Mouse (Mus musculus): Measurements from ENCODE around the gene Pla2g4b. TPM values are rescaled to one million over a fixed set of nuclear protein-coding genes. Genes with fewer than 3 reads are reported as not detected.

The Pla2g4b gene
- polyA plus RNA-seq, 1 experiment from 2014 or later = 2.6 TPM

DNA sequence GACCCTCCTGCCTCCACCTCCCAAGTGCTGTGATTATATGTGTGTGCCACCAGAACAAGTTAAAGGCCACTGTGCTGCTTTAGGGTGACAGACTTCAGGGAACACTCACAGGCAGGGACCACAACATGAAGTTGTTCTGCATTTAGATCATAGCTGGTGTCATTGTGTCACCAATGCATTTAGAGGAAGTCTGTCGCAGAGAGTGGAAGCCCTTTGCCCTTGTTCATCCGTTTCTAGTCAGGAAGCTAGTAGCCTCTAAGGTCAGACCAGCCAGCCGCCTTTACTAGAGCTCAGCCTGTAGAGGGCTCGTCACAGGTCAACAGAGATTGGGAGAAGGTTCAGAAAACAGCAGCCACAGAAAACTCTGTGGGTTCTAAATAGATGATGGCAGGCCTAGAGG, 24.5 kb upstream of the Pla2g4b start:
- no peak overlapping the region for H3K27ac ChIP-seq (replicated peaks; ENCODE audit: low read depth, low read length)
- no peak overlapping the region for H3K4me2 ChIP-seq (ENCODE audit: low read length)
- ATAC-seq (ENCODE audit: low FRiP score, low TSS enrichment) (no peak), DNase-seq (no peak)
- no peak overlapping the region for H3K9ac ChIP-seq (replicated peaks; ENCODE audit: low read length)
- H3K9me3 ChIP-seq (ENCODE audit: control insufficient read depth, low read length) = no peaks in the 10 kb centered on the region
- peaks cover 17% of the 10 kb centered on the region for H3K36me3 ChIP-seq (ENCODE audit: control insufficient read depth, insufficient read depth, low read length)
- no peaks in the 10 kb centered on the region for H3K4me1 ChIP-seq (ENCODE audit: control insufficient read depth, insufficient read depth, low read length)
- 73% methylated on average over 4 of the region's 4 CpGs for WGBS
- H3K27me3 ChIP-seq (ENCODE audit: control insufficient read depth, insufficient read depth, low read length) = no peaks in the 10 kb centered on the region
- H3K4me3 ChIP-seq (replicated peaks; ENCODE audit: low read depth, low read length) = no peak overlapping the region

- WGBS = 86% methylated on average over 8 of the region's 8 CpGs
- no peaks in the 10 kb centered on the region for H3K4me1 ChIP-seq (ENCODE audit: control insufficient read depth, insufficient read depth, low read length)
- DNase-seq (peak; percentile 84), ATAC-seq (ENCODE audit: low FRiP score, low TSS enrichment) (no peak)
- no peak overlapping the region for H3K4me3 ChIP-seq (replicated peaks; ENCODE audit: low read depth, low read length)
- H3K9ac ChIP-seq (replicated peaks; ENCODE audit: low read length) = no peak overlapping the region
- no peak overlapping the region for H3K4me2 ChIP-seq (ENCODE audit: low read length)
- H3K27me3 ChIP-seq (ENCODE audit: control insufficient read depth, insufficient read depth, low read length) = no peaks in the 10 kb centered on the region
- no peak overlapping the region for H3K27ac ChIP-seq (replicated peaks; ENCODE audit: low read depth, low read length)
- H3K36me3 ChIP-seq (ENCODE audit: control insufficient read depth, insufficient read depth, low read length) = peaks cover 27% of the 10 kb centered on the region
- no peaks in the 10 kb centered on the region for H3K9me3 ChIP-seq (ENCODE audit: control insufficient read depth, low read length)
Measured at GRCm38 (mm10) chr2:120011462-120012200, 21.6 kb upstream of the Pla2g4b start.

DNA sequence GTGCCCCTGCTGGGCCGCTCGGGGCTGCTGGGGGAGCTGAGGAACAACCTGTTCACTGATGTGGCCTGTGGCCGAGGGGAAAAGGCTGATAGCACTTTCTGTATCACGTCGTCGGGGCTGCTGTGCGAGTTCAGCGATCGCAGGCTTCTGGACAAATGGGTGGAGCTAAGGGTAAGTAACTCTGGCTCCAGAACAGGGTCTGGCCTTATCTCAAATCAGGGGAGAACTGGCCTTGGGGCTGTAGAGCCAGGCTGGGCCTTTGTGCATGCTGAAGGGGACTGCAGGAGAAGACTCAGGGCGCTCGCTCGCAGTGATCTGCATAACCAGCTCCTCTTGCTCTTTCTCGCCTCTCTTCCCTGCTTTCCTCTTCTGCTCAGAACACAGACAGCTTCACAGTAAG, 20.3 kb upstream of the Pla2g4b start:
- DNase-seq (no peak), ATAC-seq (ENCODE audit: low FRiP score, low TSS enrichment) (no peak)
- peaks cover 40% of the 10 kb centered on the region for H3K36me3 ChIP-seq (ENCODE audit: control insufficient read depth, insufficient read depth, low read length)
- H3K4me2 ChIP-seq (ENCODE audit: low read length) = no peak overlapping the region
- no peak overlapping the region for H3K4me3 ChIP-seq (replicated peaks; ENCODE audit: low read depth, low read length)
- H3K4me1 ChIP-seq (ENCODE audit: control insufficient read depth, insufficient read depth, low read length) = no peaks in the 10 kb centered on the region
- no peak overlapping the region for H3K9ac ChIP-seq (replicated peaks; ENCODE audit: low read length)
- H3K27ac ChIP-seq (replicated peaks; ENCODE audit: low read depth, low read length) = no peak overlapping the region
- no peaks in the 10 kb centered on the region for H3K9me3 ChIP-seq (ENCODE audit: control insufficient read depth, low read length)
- 88% methylated on average over 13 of the region's 13 CpGs for WGBS
- H3K27me3 ChIP-seq (ENCODE audit: control insufficient read depth, insufficient read depth, low read length) = no peaks in the 10 kb centered on the region

DNA sequence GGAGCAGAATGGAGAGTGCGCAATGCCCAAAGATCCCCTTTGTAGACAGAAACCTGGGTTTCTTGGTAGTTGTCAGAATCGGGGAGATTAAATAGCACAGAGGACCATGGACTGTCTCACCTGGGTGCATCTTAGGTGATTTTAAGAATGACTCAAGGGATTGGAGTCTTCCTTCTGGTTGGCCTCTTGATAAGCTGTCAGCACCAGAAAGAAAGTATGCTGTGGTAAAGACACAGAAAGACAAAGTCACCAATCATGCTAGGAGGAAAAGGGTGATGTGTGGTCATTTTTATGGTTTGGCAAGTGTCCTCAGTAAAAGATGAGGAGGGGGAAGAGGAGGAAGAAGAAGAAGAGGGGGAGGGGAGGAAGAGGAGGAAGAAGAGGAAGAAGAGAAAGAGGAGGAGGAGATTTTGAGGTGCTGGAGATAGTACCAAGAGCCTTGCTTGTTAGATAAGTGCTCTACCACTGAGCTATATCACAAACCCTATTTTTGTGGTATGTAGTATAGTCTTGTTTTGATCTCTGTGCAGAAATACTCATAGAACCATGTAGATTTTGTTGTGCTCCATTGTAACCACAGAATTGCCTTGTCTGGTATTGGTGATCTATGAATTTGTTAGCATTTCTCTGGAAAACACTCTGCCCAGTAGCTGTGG, 19.3 kb upstream of the Pla2g4b start:
- Histone ChIP-seq H3K27ac (replicated peaks; ENCODE audit: low read depth, low read length) (no peak overlapping the region), H3K4me3 (replicated peaks; ENCODE audit: low read depth, low read length) (no peak overlapping the region), H3K36me3 (ENCODE audit: control insufficient read depth, insufficient read depth, low read length) (peaks cover 49% of the 10 kb centered on the region), H3K4me2 (ENCODE audit: low read length) (no peak overlapping the region), H3K9me3 (ENCODE audit: control insufficient read depth, low read length) (no peaks in the 10 kb centered on the region), H3K4me1 (ENCODE audit: control insufficient read depth, insufficient read depth, low read length) (no peaks in the 10 kb centered on the region), H3K27me3 (ENCODE audit: control insufficient read depth, insufficient read depth, low read length) (no peaks in the 10 kb centered on the region), H3K9ac (replicated peaks; ENCODE audit: low read length) (no peak overlapping the region)
- ATAC-seq (ENCODE audit: low FRiP score, low TSS enrichment) = no peak
- DNase-seq = no peak
- WGBS = 97% methylated on average over 2 of the region's 2 CpGs

- no peak overlapping the region for H3K9ac ChIP-seq (replicated peaks; ENCODE audit: low read length)
- no peak for DNase-seq
- no peak overlapping the region for H3K4me2 ChIP-seq (ENCODE audit: low read length)
- no peak overlapping the region for H3K4me3 ChIP-seq (replicated peaks; ENCODE audit: low read depth, low read length)
- 96% methylated on average over 4 of the region's 4 CpGs for WGBS
- peaks cover 68% of the 10 kb centered on the region for H3K36me3 ChIP-seq (ENCODE audit: control insufficient read depth, insufficient read depth, low read length)
- H3K9me3 ChIP-seq (ENCODE audit: control insufficient read depth, low read length) = no peaks in the 10 kb centered on the region
- no peak for ATAC-seq (ENCODE audit: low FRiP score, low TSS enrichment)
- H3K27ac ChIP-seq (replicated peaks; ENCODE audit: low read depth, low read length) = no peak overlapping the region
- no peaks in the 10 kb centered on the region for H3K4me1 ChIP-seq (ENCODE audit: control insufficient read depth, insufficient read depth, low read length)
- no peaks in the 10 kb centered on the region for H3K27me3 ChIP-seq (ENCODE audit: control insufficient read depth, insufficient read depth, low read length)
Measured at GRCm38 (mm10) chr2:120015882-120016281, 17.3 kb upstream of the Pla2g4b start.

DNA sequence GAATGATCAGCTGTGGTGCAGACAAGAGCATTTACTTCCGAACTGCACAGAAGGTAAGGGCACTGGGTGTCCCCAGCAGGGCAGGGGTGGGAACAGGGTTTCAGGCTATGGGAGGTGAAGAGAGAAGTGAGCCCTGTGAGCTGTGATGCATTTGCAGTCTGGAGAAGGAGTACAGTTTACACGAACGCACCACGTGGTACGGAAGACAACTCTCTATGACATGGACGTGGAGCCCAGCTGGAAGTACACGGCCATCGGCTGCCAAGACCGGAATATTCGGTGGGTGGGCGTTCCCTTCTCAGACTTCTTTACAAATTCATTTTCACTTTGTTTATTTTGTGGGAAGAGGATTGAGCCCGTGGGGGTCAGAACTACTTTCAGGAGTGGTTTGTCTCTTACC, 15.6 kb upstream of the Pla2g4b start:
- Histone ChIP-seq H3K9ac (replicated peaks; ENCODE audit: low read length) (no peak overlapping the region), H3K4me2 (ENCODE audit: low read length) (no peak overlapping the region), H3K4me3 (replicated peaks; ENCODE audit: low read depth, low read length) (no peak overlapping the region), H3K27me3 (ENCODE audit: control insufficient read depth, insufficient read depth, low read length) (no peaks in the 10 kb centered on the region), H3K4me1 (ENCODE audit: control insufficient read depth, insufficient read depth, low read length) (no peaks in the 10 kb centered on the region), H3K36me3 (ENCODE audit: control insufficient read depth, insufficient read depth, low read length) (peaks cover 83% of the 10 kb centered on the region), H3K9me3 (ENCODE audit: control insufficient read depth, low read length) (no peaks in the 10 kb centered on the region), H3K27ac (replicated peaks; ENCODE audit: low read depth, low read length) (no peak overlapping the region)
- no peak for DNase-seq
- WGBS = 92% methylated on average over 12 of the region's 12 CpGs
- no peak for ATAC-seq (ENCODE audit: low FRiP score, low TSS enrichment)

- Histone ChIP-seq H3K27ac (replicated peaks; ENCODE audit: low read depth, low read length) (0 out of 2 replicates have a peak overlapping the region, but pooled peaks have one; percentile 32), H3K36me3 (ENCODE audit: control insufficient read depth, insufficient read depth, low read length) (peaks cover 65% of the 10 kb centered on the region), H3K4me2 (ENCODE audit: low read length) (no peak overlapping the region), H3K9ac (replicated peaks; ENCODE audit: low read length) (no peak overlapping the region), H3K9me3 (ENCODE audit: control insufficient read depth, low read length) (no peaks in the 10 kb centered on the region), H3K27me3 (ENCODE audit: control insufficient read depth, insufficient read depth, low read length) (no peaks in the 10 kb centered on the region), H3K4me1 (ENCODE audit: control insufficient read depth, insufficient read depth, low read length) (peaks cover 15% of the 10 kb centered on the region), H3K4me3 (replicated peaks; ENCODE audit: low read depth, low read length) (no peak overlapping the region)
- DNase-seq = no peak
- 93% methylated on average over 5 of the region's 5 CpGs for WGBS
- ATAC-seq (ENCODE audit: low FRiP score, low TSS enrichment) = no peak
Measured at GRCm38 (mm10) chr2:120024337-120024736, 8.9 kb upstream of the Pla2g4b start.

DNA sequence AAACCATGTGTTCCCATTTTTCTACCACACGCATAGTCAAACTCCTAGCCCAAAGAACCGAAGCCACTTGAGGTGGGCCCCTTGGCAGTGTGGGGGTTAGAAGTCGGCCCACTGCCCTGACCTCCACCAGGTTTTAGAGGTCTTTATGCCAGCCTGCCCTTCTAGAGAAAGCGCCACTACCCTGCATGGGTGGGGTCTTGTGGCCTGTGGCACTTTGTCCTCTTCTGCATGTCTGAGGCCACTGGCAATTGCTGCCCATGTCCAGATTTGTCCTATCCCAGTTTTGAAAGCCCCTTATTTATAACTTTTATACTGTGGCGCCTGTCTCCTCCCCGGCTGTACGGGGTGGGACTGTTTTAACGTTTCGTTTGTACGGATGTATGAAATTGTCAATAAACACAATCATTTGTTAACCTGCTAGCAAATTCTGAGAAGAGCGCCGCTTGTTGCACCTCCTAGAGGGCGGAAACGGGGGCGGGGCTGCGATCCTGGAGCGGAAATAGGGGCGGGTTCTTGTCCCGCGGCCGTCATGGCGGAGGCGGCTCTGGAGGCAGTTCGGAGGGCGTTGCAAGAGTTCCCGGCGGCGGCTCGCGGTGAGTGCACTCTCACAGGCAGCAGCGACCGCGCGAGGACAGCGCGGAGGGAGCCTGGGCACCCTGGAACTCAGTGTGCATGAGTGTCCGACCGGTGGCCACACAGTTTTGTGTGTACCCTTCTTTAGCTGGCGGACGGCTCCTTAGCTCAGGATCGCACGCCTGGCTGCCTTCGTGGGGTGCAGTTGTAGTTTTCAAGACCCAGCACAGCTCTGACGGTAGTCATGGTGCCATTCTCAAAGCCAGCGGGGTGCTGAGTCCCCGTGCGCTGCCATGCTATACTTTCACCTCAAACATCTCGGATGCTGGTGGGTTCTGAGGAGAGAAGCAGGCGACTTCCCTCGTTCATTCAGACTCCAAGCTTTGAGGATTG, 6.0 kb upstream of the Pla2g4b start, which contains the start of the genes Jmjd7 and Gm28042:
Gene Jmjd7 (plus strand): TSS at position 500 of the 966 bp plus-strand sequence.
Gene Gm28042 (plus strand): TSS at position 510 of the 966 bp plus-strand sequence.
- ATAC-seq (ENCODE audit: low FRiP score, low TSS enrichment) = peak; percentile 86
- H3K4me3 ChIP-seq (replicated peaks; ENCODE audit: low read depth, low read length) = peak within 1 kb of the TSS; percentile 65
- WGBS = 5% methylated on average over 50 of the region's 50 CpGs
- H3K27ac ChIP-seq (replicated peaks; ENCODE audit: low read depth, low read length) = peak within 1 kb of the TSS; percentile 88
- H3K36me3 ChIP-seq (ENCODE audit: control insufficient read depth, insufficient read depth, low read length) = peaks cover 60% of the 10 kb centered on the region
- peak; percentile 94 for DNase-seq
- H3K4me1 ChIP-seq (ENCODE audit: control insufficient read depth, insufficient read depth, low read length) = peaks cover 15% of the 10 kb centered on the region
- H3K9me3 ChIP-seq (ENCODE audit: control insufficient read depth, low read length) = no peaks in the 10 kb centered on the region
- H3K4me2 ChIP-seq (ENCODE audit: low read length) = peak within 1 kb of the TSS; percentile 64
- H3K27me3 ChIP-seq (ENCODE audit: control insufficient read depth, insufficient read depth, low read length) = no peaks in the 10 kb centered on the region
- H3K9ac ChIP-seq (replicated peaks; ENCODE audit: low read length) = peak within 1 kb of the TSS; percentile 77
